Mouse (Mus musculus): ENCODE results near the gene Gm19426.

GRCm38 (mm10) chr2:84775241-84775640 is 31.8 kb upstream of the Gm19426 start, which contains the start of gene Serping1:
- TF ChIP-seq CTCF (IDR thresholded peaks at IDR 0.05; ENCODE audit: extremely low read depth, insufficient read depth, insufficient read length, insufficient replicate concordance) (no peak), POLR2A (IDR thresholded peaks at IDR 0.05; ENCODE audit: low read depth, low read length) (no peak)
